Mouse (Mus musculus) forelimb bud, embryonic 11.5 days (tissue): ENCODE results near the gene Gm20822.
"Not testable (repeated sequence)": the region's sequence is repeated elsewhere in the genome, so short reads cannot be mapped to it uniquely, and the experiment has no call there.

ENCODE experiments used
- DNase-seq: peaks from one replicate; pipeline ENCODE4 v3.0.0-alpha.2; 2012; ENCODE audit warnings: low read depth, low spot score

The Gm20822 gene

DNA sequence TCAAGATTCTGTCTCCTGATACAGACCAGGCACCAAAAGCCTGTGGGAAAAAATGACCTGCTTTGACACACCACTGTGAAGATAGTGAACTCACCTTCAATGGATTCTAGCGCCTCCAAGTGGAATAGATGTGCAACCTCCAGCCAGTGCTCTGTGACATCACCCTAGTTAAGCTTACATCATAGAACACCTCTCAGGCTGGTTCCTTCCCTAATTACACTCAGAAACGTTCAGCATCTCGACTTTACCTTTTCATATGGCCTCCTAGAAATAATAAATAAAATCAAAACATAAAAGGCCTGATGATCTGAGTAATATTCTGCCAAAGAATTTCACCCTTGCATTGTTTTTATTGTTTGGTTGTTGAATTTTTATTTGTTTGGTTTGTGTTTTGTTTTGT, at the start of gene Gm20822:
TSS of gene Gm20822 (minus strand) at position 101 of the 400 bp plus-strand sequence.
- not testable (repeated sequence) for DNase-seq
